Mouse (Mus musculus) lung, postnatal 0 days (tissue): ENCODE measurements around the gene Pde4d. TPM values are rescaled to one million over a fixed set of nuclear protein-coding genes. Genes with fewer than 3 reads are reported as not detected.

Source experiments
- ATAC-seq: fragments of 200-750 bp; cut with Nextera tagmentation; 2 replicates; pipeline ENCODE4 v1.8.0; 2017; ENCODE audit warnings: moderate library complexity
- DNase-seq: peaks from one replicate; pipeline ENCODE4 v3.0.0-alpha.2; 2016; ENCODE audit warnings: low spot score
- H3K27ac ChIP-seq: fragments of 300-500 bp; sonication (generic); 2 replicates; pipeline ENCODE4 v1.5.1; 2014; ENCODE audit warnings: antibody characterized with exemption, mild to moderate bottlenecking, low read length, mixed read lengths
- H3K27me3 ChIP-seq: fragments of 300-500 bp; sonication (generic); replicated peaks from 2 replicates; pipeline ENCODE4 v1.6.1; 2014; ENCODE audit warnings: low read length, mixed read lengths; ENCODE audit not compliant: insufficient read depth
- H3K36me3 ChIP-seq: fragments of 300-500 bp; sonication (generic); 2 replicates; pipeline ENCODE4 v1.6.1; 2014; ENCODE audit warnings: low read length, mixed read lengths; ENCODE audit not compliant: insufficient read depth
- H3K4me1 ChIP-seq: fragments of 300-500 bp; sonication (generic); 2 replicates; pipeline ENCODE4 v1.6.1; 2014; ENCODE audit warnings: antibody characterized with exemption, low read depth, low read length, mixed read lengths; ENCODE audit not compliant: insufficient read depth
- H3K4me2 ChIP-seq: fragments of 300-500 bp; sonication (generic); replicated peaks from 2 replicates; pipeline ENCODE4 v1.6.1; 2014; ENCODE audit warnings: low read depth, mild to moderate bottlenecking, low read length, moderate library complexity, mixed read lengths
- H3K4me3 ChIP-seq: fragments of 300-500 bp; sonication (generic); 2 replicates; pipeline ENCODE4 v1.5.1; 2014; ENCODE audit warnings: low read depth, low read length
- H3K9ac ChIP-seq: fragments of 300-500 bp; sonication (generic); replicated peaks from 2 replicates; pipeline ENCODE4 v1.6.1; 2014; ENCODE audit warnings: low read depth, mild to moderate bottlenecking
- H3K9me3 ChIP-seq: fragments of 300-500 bp; sonication (generic); 2 replicates; pipeline ENCODE4 v1.6.1; 2016; ENCODE audit warnings: low read length, mixed read lengths
- CTCF ChIP-seq: IDR thresholded peaks from 2 replicates; pipeline ENCODE4 v1.5.1; 2016; ENCODE audit warnings: antibody characterized with exemption, mild to moderate bottlenecking
- EP300 ChIP-seq: IDR thresholded peaks from 2 replicates; pipeline ENCODE4 v1.6.1; 2016; ENCODE audit warnings: antibody characterized with exemption, mild to moderate bottlenecking, control low read depth
- WGBS: fragments of 180-500 bp; shearing (Covaris S2); extraction: QIAGEN DNeasy Blood & Tissue Kit; methylation state at CpG from one replicate; pipeline ENCODE4 v1.1.7; 2014; 5-methylcytosine and 5-hydroxymethylcytosine counted together
- polyA plus RNA-seq: library from polyadenylated mRNA; unstranded; fragments of >200 nt; fragmentation: Nextera tagmentation; extraction: Ambion mirVana; gene quantifications from 2 replicates; pipeline ENCODE4 v1.2.1, GENCODE M21; 2015

The Pde4d gene
- polyA plus RNA-seq, 1 experiment from 2014 or later, result 19.7 TPM

DNA sequence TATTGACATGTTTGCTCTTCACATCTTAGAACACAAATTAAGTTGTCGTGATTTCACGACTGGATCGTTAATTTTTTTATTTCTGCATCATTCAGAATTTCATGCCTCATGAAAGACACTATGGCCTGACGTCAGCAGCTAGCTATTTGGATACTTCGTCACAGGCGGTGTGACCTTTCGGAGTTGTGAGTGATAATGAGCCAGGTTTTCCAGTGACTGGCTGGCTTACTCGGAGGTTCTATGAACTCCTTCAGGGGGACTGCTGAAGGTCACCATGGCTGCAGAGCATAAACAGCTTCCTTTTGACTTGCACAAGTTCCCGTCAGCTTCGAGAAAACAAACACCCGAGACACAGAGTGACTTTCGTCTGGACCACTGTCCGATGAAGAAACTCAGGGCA, 1311.3 kb downstream of the Pde4d start:
- WGBS, result 69% methylated on average over 13 of the region's 13 CpGs
- Histone ChIP-seq H3K4me2 (no peak overlapping the region), H3K27me3 (no peaks in the 10 kb centered on the region), H3K9me3 (no peaks in the 10 kb centered on the region), H3K36me3 (no peaks in the 10 kb centered on the region), H3K27ac (no peak overlapping the region), H3K4me3 (no peak overlapping the region), H3K4me1 (no peaks in the 10 kb centered on the region), H3K9ac (no peak overlapping the region)
- TF ChIP-seq CTCF (no peak), EP300 (no peak)
- DNase-seq (peak; percentile 17), ATAC-seq (peak; percentile 11; the same call in 1 of the 2 replicates)

- Histone ChIP-seq H3K4me3 (no peak overlapping the region), H3K36me3 (no peaks in the 10 kb centered on the region), H3K4me1 (no peaks in the 10 kb centered on the region; the same call in 1 of the 2 replicates), H3K9ac (no peak overlapping the region), H3K27ac (no peak overlapping the region), H3K27me3 (no peaks in the 10 kb centered on the region), H3K9me3 (no peaks in the 10 kb centered on the region), H3K4me2 (no peak overlapping the region)
- 74% methylated on average over 7 of the region's 7 CpGs for WGBS
- TF ChIP-seq CTCF (no peak), EP300 (no peak)
- DNase-seq, result no peak
- ATAC-seq, result no peak
Observed at GRCm38 (mm10) chr13:109774791-109775190, 1325.0 kb downstream of the Pde4d start.

- DNase-seq (no peak), ATAC-seq (no peak)
- Histone ChIP-seq H3K27me3 (no peaks in the 10 kb centered on the region), H3K4me1 (no peaks in the 10 kb centered on the region; the same call in 1 of the 2 replicates), H3K9me3 (no peaks in the 10 kb centered on the region), H3K9ac (no peak overlapping the region), H3K4me3 (no peak overlapping the region), H3K4me2 (no peak overlapping the region), H3K27ac (no peak overlapping the region), H3K36me3 (no peaks in the 10 kb centered on the region)
- TF ChIP-seq CTCF, result no peak
- TF ChIP-seq EP300, result no peak
- WGBS, result 41% methylated on average over 5 of the region's 5 CpGs
Observed at GRCm38 (mm10) chr13:109775197-109775596, 1325.4 kb downstream of the Pde4d start.

GRCm38 (mm10) chr13:109776116-109776515, 1326.4 kb downstream of the Pde4d start:
- Histone ChIP-seq H3K27ac (no peak overlapping the region), H3K9me3 (no peaks in the 10 kb centered on the region), H3K4me2 (peak overlapping the region; percentile 46; the same call in 1 of the 2 replicates), H3K27me3 (no peaks in the 10 kb centered on the region), H3K4me1 (no peaks in the 10 kb centered on the region; the same call in 1 of the 2 replicates), H3K9ac (no peak overlapping the region), H3K4me3 (no peak overlapping the region), H3K36me3 (no peaks in the 10 kb centered on the region)
- peak; percentile 77 for TF ChIP-seq EP300
- peak; percentile 97 for TF ChIP-seq CTCF
- WGBS, result 2% methylated on average over 11 of the region's 11 CpGs
- ATAC-seq, result peak; percentile 95
- DNase-seq, result peak; percentile 94

DNA sequence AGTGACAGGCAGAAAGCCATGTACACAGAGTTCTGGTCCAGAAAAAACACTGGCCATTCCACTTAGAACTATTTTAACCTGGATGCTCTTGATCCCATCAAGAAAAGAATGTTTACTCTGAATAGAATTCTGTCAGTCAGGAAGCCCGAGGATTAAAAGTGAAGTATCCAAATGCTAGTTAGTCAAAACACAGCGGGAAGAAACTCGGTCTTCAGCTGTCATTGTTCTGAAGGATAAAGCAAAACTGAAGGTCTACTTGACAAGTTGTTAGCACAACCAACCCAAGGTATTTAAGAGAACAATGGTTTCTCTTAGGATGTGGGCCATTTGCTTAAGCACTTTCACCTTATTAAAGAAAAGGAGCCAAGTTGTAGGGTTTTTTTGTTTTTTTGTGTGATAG, 1327.2 kb downstream of the Pde4d start:
- ATAC-seq, result no peak
- Histone ChIP-seq H3K4me1 (no peaks in the 10 kb centered on the region; the same call in 1 of the 2 replicates), H3K27ac (no peak overlapping the region), H3K4me3 (no peak overlapping the region), H3K9ac (no peak overlapping the region), H3K27me3 (no peaks in the 10 kb centered on the region), H3K9me3 (no peaks in the 10 kb centered on the region), H3K36me3 (no peaks in the 10 kb centered on the region), H3K4me2 (no peak overlapping the region)
- TF ChIP-seq EP300 (no peak), CTCF (no peak)
- 41% methylated on average over 3 of the region's 3 CpGs for WGBS
- no peak for DNase-seq

DNA sequence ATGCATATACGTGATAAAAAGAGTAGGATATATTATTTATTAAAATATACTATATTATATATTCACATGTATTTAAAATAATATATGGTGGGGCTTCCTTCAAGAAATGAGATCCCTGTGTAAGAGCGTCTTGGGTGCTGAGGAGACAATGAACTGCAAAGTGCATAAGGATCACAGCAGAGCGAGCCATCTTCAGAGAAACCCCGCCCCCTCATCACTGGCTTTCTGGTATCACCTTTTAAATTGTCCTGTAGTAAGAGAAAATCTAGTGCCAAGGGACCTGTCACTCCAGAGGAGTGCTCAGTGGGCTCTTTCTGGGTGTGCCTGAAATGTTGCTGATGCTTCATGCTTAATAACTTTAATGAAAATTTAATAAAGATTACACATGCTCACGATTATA, 1327.7 kb downstream of the Pde4d start:
- H3K4me3 ChIP-seq, result no peak overlapping the region
- no peak overlapping the region for H3K9ac ChIP-seq
- 94% methylated on average over 5 of the region's 5 CpGs for WGBS
- H3K27ac ChIP-seq, result no peak overlapping the region
- no peaks in the 10 kb centered on the region for H3K9me3 ChIP-seq
- H3K4me2 ChIP-seq, result no peak overlapping the region
- TF ChIP-seq CTCF (no peak), EP300 (no peak)
- no peaks in the 10 kb centered on the region; the same call in 1 of the 2 replicates for H3K4me1 ChIP-seq
- no peaks in the 10 kb centered on the region for H3K36me3 ChIP-seq
- no peaks in the 10 kb centered on the region for H3K27me3 ChIP-seq
- no peak for DNase-seq
- ATAC-seq, result no peak

DNA sequence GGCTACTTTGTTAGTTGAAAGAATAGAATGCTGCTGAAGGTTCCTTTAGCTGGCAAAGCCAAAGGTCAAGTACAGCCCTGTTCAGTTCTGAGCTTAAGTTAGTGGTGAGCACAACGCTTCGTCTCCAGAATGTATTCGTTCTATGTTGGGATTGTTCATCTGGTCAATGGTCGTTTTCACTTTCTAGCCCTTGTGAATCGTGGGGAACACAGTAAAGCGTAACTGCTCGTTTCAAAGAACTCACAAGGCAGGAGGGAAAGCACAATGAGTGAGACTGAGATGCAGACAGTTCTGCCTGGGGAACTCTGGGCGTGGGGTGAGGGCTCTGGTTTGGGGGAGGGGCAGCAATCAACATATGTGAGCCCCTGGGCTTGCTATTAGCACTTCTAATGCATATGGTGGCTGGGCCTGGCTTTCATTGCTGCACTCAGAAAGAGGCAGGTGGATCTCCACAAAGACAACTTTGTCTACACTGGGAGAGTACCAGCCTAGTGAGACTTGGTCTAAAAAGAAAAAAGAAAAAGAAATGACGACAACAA, 1328.6 kb downstream of the Pde4d start:
- WGBS, result 65% methylated on average over 9 of the region's 9 CpGs
- Histone ChIP-seq H3K36me3 (no peaks in the 10 kb centered on the region), H3K4me2 (no peak overlapping the region), H3K4me1 (no peaks in the 10 kb centered on the region; the same call in 1 of the 2 replicates), H3K27me3 (no peaks in the 10 kb centered on the region), H3K9me3 (no peaks in the 10 kb centered on the region), H3K4me3 (no peak overlapping the region), H3K9ac (no peak overlapping the region), H3K27ac (no peak overlapping the region)
- TF ChIP-seq CTCF, result no peak
- no peak for TF ChIP-seq EP300
- DNase-seq, result no peak
- no peak for ATAC-seq
